Mouse (Mus musculus): ENCODE measurements at regions not wholly inside any gene's neighbourhood (a gene's known extent, or its start where the extent isn't known, plus 50 kb on each side); places are given as distances from the start of the nearest gene placed in this dataset.

DNA sequence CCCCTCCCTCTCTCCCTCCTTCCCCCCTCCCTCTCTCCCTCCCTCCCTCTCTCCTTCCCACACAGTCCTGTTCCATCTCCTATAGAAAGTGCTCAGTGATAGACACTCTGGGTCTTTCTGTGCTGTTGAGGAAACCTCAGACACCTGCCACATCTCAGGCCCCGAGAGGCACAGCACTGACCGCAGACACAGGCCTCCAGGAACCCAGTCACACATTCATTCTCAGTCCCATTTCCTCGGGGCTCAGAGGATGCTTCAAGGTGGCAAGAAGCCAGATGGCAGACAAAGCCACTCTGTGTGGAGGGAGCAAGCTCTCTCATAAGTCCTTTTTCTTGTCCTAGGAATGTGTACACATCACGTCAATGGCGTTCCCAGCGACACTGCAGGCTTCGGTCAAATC is 502.0 kb downstream of the Sox2 start:
- TF ChIP-seq CTCF (IDR thresholded peaks at IDR 0.05; ENCODE audit: extremely low read depth, insufficient read depth, insufficient read length, insufficient replicate concordance): no peak
- no peak for TF ChIP-seq POLR2A (IDR thresholded peaks at IDR 0.05; ENCODE audit: low read depth, low read length)

All from spleen, adult 2 months (tissue).